Mouse (Mus musculus) embryo, embryonic 11 days (tissue): Measurements from ENCODE around the gene Mrpl24.
"Not testable (repeated sequence)": the region's sequence is repeated elsewhere in the genome, so short reads cannot be mapped to it uniquely, and the experiment has no call there.

Experiments used
- DNase-seq: peaks from one replicate; pipeline ENCODE4 v3.0.0-alpha.2; 2015

Gene Mrpl24

DNA sequence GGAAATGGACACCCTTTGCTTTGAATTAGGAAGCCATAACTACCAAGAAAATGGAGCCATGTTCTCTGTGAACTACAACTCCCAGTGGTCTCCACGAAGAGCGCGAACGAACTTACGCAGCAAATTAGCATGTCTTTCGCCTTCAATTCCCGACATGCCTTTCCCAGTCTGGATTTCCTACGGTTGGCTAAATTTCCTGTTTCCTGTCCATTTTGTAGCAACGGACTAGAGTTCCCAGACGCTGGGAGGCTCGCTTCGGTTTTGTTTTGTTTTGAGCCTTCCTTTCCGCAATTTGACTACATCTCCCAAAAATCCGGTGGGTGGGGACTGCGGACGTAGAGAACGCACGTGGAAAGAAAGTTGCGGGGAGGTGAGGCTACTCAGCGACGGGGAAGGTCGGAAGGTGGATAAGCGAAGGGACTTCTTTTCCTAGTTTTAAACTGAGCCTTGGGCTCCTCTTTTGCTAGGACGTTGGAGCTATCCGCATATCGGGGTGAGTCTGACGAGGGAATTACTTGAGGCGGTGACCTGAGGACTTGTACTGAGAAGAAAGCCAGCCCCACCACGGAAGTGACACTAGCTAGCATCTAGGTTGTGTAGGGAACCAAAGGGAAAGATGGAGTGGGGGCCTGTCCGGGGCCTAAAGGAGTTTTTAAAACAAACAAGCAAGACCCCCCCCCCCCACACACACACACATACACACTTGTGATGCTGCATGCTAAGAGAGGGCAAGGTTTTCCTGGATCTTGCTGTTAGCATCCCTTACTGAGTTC, at the start of gene Mrpl24:
Gene Mrpl24 (plus strand): TSS at position 171 of the 773 bp plus-strand sequence.
- peak; percentile 94 for DNase-seq

GRCm38 (mm10) chr3:87877730-87878129, 41.6 kb upstream of the Mrpl24 start:
- DNase-seq, result no peak

- DNase-seq, result no peak
Observed at GRCm38 (mm10) chr3:87884291-87884690, 35.0 kb upstream of the Mrpl24 start.

DNA sequence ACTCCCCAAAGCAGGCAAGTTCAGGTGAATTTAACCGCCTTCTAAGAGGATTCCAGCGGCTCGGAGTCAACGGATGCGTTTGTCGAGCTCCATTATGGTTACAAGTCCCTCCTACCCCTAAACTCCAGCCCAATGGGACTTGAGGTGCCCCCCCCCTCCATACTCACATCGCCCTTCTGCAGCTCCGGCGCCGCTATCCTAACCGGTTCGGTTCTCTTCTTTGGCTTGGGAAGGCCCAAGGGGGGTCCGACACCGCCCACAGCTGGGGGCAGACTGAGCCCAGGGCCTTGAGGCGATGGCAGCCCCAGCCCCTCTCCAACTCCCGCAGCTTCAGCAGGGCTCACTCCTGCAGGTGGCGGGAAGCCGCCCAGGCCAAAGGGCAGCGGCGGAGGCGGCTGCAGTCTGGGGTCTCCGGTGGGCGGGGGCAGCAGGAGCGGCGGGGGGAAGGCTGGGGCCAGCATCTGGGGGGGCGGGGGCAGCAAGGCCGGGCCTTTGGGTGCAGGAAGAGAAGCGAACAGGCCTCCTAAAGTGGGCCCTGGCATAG, 34.5 kb upstream of the Mrpl24 start:
- DNase-seq, result peak; percentile 65

DNA sequence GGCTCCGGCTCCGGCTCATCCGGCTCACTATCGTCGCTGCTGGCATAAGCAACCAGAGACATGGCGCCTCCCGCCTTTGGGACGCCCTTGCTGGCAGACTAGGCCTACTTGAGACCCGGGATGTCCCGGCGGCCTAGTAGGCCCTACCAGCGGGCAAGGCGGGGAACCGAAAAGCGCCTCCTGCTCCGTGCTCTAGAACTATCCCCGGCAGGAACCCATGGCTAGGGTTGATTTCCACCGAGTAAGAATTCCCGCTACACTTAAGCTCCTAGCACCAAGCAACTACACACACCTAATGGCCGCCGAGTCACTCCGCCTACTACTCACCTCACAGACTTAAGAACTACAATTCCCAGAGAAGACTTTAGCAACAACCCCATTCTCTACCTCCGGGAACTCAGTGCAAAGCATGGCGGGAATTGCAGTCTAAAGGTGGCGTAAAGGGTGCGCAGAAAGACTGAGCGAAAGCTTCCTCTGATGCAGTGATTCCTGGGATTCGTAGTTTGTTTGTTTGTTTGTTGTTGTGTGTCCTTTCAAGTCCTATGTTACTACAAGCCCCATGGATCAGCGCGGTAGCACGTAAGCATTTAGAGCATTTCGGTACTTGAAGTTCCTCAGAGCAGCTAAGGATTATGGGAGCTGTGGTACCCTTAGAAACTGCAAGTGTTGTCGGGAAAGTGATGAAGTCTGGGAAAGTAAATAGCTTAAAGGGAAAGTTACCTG, 33.9 kb upstream of the Mrpl24 start, which contains the start of gene Prcc:
Gene Prcc (minus strand): TSS at position 328 of the 723 bp plus-strand sequence.
- DNase-seq, result peak; percentile 96

DNA sequence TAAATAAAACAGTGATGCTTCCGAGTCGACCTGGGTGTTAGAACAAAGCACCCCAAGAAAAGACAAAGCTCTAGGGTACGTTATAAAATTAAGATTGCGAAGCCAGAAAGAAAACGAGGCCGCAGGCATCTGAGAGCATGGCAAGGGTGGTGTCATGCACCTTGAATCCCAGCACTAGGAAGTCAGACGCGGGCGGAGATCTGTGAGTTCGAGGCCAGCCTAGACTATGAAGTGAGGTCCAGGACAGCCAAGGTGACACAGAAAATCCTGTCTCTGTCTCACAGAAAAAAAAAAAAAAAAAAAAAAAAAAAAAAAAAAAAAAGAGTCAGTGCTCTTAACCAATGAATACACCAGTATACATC, 33.3 kb upstream of the Mrpl24 start:
- no peak for DNase-seq

GRCm38 (mm10) chr3:87886416-87886815, 32.9 kb upstream of the Mrpl24 start:
- no peak for DNase-seq

DNA sequence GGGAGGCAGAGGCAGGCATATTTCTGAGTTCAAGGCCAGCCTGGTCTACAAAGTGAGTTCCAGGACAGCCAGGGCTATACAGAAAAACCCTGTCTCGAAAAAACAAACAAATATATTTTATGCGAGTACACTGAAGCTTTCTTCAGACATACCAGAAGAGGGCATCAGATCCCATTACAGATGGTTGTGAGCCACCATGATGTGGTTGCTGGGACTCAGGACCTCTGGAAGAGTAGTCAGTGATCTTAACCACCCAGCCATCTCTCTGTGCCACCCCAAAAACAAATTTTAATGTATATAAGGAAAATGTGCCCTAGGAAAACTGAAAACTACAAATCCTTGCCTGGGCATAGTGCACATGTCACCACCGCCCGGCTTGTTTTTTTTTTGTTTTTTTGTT, 31.9 kb upstream of the Mrpl24 start:
- not testable (repeated sequence) for DNase-seq

DNA sequence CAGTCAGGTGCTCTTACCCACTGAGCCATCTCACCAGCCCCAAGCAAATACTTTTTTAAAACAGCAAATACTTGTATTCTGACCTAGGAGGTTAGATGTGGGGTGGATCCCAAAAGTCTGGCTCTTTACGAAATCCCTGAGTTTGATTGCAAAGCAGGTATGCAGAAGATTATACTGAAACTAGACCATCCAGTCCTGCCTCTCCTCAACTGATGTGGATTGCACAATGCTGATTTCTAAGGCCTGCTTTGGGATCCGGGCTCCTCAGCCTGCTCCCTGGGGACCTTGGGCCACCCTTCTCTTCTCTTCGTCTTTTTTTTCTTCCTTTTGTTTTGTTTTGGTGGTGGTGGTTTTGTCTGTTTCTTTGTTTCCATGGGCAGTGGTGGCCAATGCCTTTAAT, 27.8 kb upstream of the Mrpl24 start:
- DNase-seq, result no peak

- DNase-seq, result no peak
Observed at GRCm38 (mm10) chr3:87893367-87893905, 25.9 kb upstream of the Mrpl24 start.

GRCm38 (mm10) chr3:87899266-87899665, 20.0 kb upstream of the Mrpl24 start:
- DNase-seq, result no peak

- no peak for DNase-seq
Observed at GRCm38 (mm10) chr3:87899776-87900175, 19.5 kb upstream of the Mrpl24 start.

- DNase-seq, result no peak
Observed at GRCm38 (mm10) chr3:87901036-87901624, 18.2 kb upstream of the Mrpl24 start.

DNA sequence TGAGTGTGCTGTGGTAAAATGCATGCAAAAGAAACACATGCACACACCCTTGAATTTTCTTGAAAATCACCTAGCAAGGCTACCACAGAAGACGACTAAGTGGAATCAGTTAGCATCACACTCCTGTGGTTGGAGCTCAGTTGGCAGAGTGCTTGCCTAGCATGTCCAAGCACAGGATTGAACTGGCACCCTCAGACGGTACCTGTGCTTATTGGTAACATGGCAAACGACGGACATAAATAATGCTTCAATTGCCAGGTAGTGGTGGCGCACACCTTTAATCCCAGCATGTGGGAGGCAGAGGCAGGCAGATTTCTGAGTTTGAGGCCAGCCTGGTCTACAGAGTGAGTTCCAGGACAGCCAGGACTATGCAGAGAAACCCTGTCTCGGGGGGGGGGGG, 17.3 kb upstream of the Mrpl24 start:
- DNase-seq, result not testable (repeated sequence)

DNA sequence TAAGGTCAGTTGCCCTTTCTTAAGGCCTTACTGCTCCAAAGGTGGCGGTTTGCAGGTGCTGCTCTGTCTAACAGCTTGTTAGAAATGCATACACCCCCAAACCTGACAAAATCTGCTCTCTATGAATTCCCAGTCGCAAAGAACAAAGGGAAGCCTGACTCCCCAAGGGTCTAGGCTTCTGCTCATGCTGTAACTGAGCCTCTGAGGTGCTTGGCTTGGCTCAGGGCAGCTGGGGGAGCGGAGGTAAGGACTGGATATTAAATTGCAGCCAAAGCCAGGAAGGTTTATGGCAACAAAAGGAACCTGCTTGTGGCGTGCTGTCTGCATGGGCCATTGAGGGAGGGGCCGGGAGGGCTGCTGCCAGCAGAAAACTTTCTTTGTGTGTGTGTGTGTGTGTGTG, 15.5 kb upstream of the Mrpl24 start:
- DNase-seq, result no peak

- DNase-seq, result peak; percentile 100
Observed at GRCm38 (mm10) chr3:87905880-87906485, 13.3 kb upstream of the Mrpl24 start, which contains the start of gene Hdgf. TSS of gene Hdgf (plus strand) at chr3:87906321.

DNA sequence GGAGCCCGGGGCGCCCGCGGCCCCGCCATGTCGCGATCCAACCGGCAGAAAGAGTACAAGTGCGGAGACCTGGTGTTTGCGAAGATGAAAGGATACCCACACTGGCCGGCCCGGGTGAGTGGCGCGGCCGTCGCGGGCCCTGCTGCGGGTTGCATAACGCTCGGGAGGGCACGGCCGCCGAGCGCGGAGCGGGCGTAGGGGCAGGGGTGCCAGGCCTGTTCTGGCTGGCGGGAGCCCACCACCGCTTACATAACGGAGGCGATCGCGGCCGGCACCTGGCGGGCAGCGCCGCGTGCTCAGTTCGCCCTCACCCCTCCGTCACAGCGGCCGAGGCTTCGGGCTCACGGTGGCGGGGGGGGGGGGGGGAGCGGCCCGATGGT, 12.7 kb upstream of the Mrpl24 start:
- DNase-seq, result peak; percentile 55

DNA sequence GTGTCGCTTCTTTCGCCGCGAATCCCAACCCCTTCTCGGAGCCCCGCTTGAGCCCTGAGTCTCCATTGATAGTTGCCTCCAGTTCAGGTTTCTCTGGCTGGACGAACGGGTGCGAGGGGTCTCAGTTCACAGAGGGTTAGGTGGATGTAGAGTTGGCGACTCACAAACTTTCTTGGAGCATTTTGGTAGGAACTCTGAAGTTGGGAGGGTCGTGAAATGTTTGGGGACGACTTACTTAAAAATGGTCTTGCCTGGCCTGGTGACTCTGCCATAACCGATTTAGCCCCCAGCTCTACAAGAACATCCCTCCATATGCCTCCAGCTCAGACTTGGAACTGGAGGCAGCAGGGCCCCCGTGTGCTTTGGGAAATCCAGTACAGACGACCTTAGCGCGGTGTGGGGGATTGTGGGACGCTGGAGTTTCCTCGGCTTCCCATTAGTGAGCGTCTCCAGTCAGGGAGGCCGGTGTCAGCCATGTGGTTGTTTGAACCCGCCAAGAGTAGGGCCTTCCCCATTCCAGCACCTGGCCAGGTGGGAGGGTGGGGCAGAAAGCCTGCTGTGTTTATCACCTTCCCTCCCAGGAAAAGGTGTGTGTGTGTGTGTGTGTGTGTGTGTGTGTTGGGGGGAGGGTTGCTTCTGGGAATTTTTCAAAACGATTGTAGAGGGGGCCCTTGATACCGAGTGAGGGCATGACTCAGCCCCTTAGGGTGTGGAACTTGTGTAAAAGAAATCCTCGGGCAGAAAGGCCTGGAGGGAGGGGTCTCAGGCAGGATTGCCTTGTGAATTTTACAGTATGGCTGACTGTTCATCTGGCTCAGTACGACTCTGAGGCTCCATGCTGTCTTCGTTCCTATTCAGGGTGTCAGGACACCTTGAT, 12.1 kb upstream of the Mrpl24 start:
- peak; percentile 59 for DNase-seq

- no peak for DNase-seq
Observed at GRCm38 (mm10) chr3:87907906-87908305, 11.4 kb upstream of the Mrpl24 start.

DNA sequence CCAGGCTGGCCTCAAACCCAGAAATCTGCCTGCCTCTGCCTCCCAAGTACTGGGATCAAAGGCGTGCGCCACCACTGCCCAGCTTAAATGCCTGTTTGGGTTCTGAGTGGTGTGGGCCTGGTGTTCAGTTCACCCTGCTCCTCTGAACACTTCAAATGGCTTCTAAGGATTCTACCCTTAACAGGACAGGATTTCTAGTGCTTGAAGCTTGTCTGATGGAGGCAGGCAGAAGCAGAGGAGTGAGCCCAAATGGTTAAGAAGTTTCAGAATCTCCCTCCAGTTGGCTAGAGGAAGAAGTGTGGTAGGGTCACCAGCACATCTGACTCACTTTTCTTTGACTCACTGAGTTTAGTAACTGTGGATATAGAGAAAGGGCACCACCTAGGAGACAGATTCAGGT, 9.9 kb upstream of the Mrpl24 start:
- DNase-seq, result no peak

GRCm38 (mm10) chr3:87909874-87910273, 9.4 kb upstream of the Mrpl24 start:
- DNase-seq, result peak; percentile 28
